Mouse (Mus musculus): Measurements from ENCODE around the gene Stim1.

DNA sequence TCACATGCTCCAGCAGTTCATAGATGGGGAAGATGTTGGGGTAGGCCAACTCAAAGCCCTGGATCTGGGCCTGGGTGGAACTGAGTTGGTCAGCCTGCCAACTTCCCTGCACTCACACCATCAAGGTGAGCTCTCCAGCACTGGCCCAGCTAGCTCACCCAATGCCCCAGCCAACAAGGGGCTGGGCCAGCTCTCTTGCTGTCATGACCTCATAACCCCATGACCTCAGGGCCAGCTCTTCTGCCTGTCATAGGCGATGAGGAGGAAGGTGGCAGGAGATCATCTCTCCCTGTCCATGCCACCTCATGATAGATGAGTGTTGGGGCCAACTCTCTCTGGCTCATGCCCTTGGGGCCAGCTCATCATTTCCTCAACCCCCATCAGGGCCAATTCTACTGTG is 96.2 kb downstream of the Stim1 start:
- TF ChIP-seq POLR2A (IDR thresholded peaks at IDR 0.05; ENCODE audit: insufficient read depth, low read depth, low read length) (no peak), CTCF (IDR thresholded peaks at IDR 0.05; ENCODE audit: insufficient read depth, low read depth, low read length) (no peak)

Data from olfactory bulb, adult 2 months (tissue).